ENCODE assay signal across 17 mouse cellular contexts in the genomic region with DNA sequence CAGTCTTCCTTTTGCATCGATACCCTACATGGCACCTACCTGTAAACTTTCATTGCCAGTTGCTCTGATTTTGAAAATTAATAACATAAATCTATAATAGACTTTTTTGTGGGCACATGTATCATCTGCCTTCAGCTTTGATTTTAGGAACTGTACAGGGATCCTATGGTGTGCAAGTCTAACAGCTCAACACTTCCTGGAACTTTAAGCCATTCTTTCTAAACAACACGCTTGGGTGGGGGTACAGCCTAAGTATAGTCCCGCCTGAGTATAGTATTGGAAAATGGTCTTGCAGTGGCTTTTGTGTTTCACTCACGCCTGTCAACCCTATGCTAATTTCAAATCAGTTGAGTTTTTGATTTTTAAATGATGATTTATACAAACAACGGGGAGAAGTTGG. TPM values are rescaled to one million over a fixed set of nuclear protein-coding genes. Genes with fewer than 3 reads are reported as not detected.
A peak's percentile ranks its signal among the peaks of the same experiment; 100 is the strongest.
DNase-seq lines count a peak whose midpoint lies in the region; ATAC-seq and TF ChIP-seq lines count a peak whose summit lies in the region.
"Had no signal": no experiment of that assay in that cellular context is flagged by ENCODE, and none has a peak within 500 bp of the region (broad histone marks: within the 10 kb centered on the region; RNA-seq: fewer than 3 reads in every experiment).

No protein-coding gene starts in this region.

- 91% methylated on average over 5 of the region's 5 CpGs for WGBS in neural tube, embryonic 12.5 days
- WGBS in forebrain, postnatal 0 days, result 74% methylated on average over 5 of the region's 5 CpGs
- WGBS in midbrain, embryonic 12.5 days, result 80% methylated on average over 5 of the region's 5 CpGs

- ATAC-seq in neural tube, embryonic 12.5 days (ENCODE audit: low FRiP score, low read depth), result no peak
- no peak for ATAC-seq in forebrain, postnatal 0 days
- no peak for ATAC-seq in midbrain, embryonic 12.5 days (ENCODE audit: low FRiP score, low read depth)

- H3K4me1 ChIP-seq in neural tube, embryonic 12.5 days, result peaks cover 22% of the 10 kb centered on the region
- H3K4me1 ChIP-seq in forebrain, postnatal 0 days (ENCODE audit: insufficient read depth), result peaks cover 35% of the 10 kb centered on the region
- peaks cover 52% of the 10 kb centered on the region for H3K4me1 ChIP-seq in midbrain, embryonic 12.5 days

- peak overlapping the region; percentile 61 for H3K4me2 ChIP-seq in neural tube, embryonic 12.5 days (replicated peaks)
- peak overlapping the region; percentile 76 for H3K4me2 ChIP-seq in forebrain, postnatal 0 days (ENCODE audit: low read depth)
- peak overlapping the region; percentile 70 for H3K4me2 ChIP-seq in midbrain, embryonic 12.5 days (replicated peaks)
- H3K4me2 ChIP-seq: heart, embryonic 12.5 days had no signal

- H3K27me3 ChIP-seq in neural tube, embryonic 12.5 days (replicated peaks), result no peaks in the 10 kb centered on the region
- no peaks in the 10 kb centered on the region for H3K27me3 ChIP-seq in forebrain, postnatal 0 days (ENCODE audit: insufficient read depth, low read length)
- no peaks in the 10 kb centered on the region for H3K27me3 ChIP-seq in midbrain, embryonic 12.5 days

- no peak overlapping the region for H3K27ac ChIP-seq in neural tube, embryonic 12.5 days
- no peak overlapping the region for H3K27ac ChIP-seq in forebrain, postnatal 0 days (ENCODE audit: low read depth, low read length)
- no peak overlapping the region for H3K27ac ChIP-seq in midbrain, embryonic 12.5 days (replicated peaks)
- H3K27ac ChIP-seq: embryonic facial prominence, embryonic 13.5 days had no signal

- TF ChIP-seq CTCF in forebrain, postnatal 0 days (IDR thresholded peaks at IDR 0.05; ENCODE audit: low read depth), result no peak

- no peak for DNase-seq in neural tube, embryonic 10.5 days (ENCODE audit: extremely low spot score, low spot score)
- no peak for DNase-seq in forebrain, postnatal 0 days
- DNase-seq in yolk sac, embryonic 10.5 days (ENCODE audit: low spot score), result no peak
- no peak for DNase-seq in retina, embryonic 14.5 days (ENCODE audit: low spot score)
- DNase-seq in urinary bladder, adult 18-20 months (ENCODE audit: low spot score in 2 of 2), result no peak
- DNase-seq in lung, adult 18-20 months, result no peak
- DNase-seq: adrenal gland, adult 8-10 months; cerebellum, adult 11-12 months; cerebellum, postnatal 36 days; gastrocnemius, postnatal 25 days; heart, postnatal 36 days had no signal

- no peak overlapping the region for H3K9ac ChIP-seq in neural tube, embryonic 12.5 days
- peak overlapping the region; percentile 33; the same call in 1 of the 2 replicates for H3K9ac ChIP-seq in forebrain, postnatal 0 days
- H3K9ac ChIP-seq in midbrain, embryonic 12.5 days (replicated peaks), result no peak overlapping the region
- H3K9ac ChIP-seq: embryonic facial prominence, embryonic 13.5 days; heart, embryonic 12.5 days had no signal

- H3K36me3 ChIP-seq in neural tube, embryonic 12.5 days, result no peaks in the 10 kb centered on the region
- peaks cover under 1% of the 10 kb centered on the region for H3K36me3 ChIP-seq in forebrain, postnatal 0 days (ENCODE audit: insufficient read depth)
- H3K36me3 ChIP-seq in midbrain, embryonic 12.5 days, result peaks cover 8% of the 10 kb centered on the region
- H3K36me3 ChIP-seq: embryonic facial prominence, embryonic 13.5 days; G1E; heart, embryonic 12.5 days had no signal

- H3K4me3 ChIP-seq in neural tube, embryonic 12.5 days, result no peak overlapping the region
- H3K4me3 ChIP-seq in forebrain, postnatal 0 days (ENCODE audit: low read depth, low read length), result peak overlapping the region; percentile 68
- H3K4me3 ChIP-seq in midbrain, embryonic 12.5 days, result no peak overlapping the region
- H3K4me3 ChIP-seq: embryonic facial prominence, embryonic 13.5 days; heart, embryonic 12.5 days had no signal

- H3K9me3 ChIP-seq in neural tube, embryonic 12.5 days, result no peaks in the 10 kb centered on the region
- H3K9me3 ChIP-seq in forebrain, postnatal 0 days (ENCODE audit: low read length), result no peaks in the 10 kb centered on the region
- H3K9me3 ChIP-seq in midbrain, embryonic 12.5 days, result no peaks in the 10 kb centered on the region
- H3K9me3 ChIP-seq: embryonic facial prominence, embryonic 13.5 days; heart, embryonic 12.5 days had no signal

RNA-seq across cellular contexts. Expression of gene Slain1, which starts 2.5 kb away (rescaled TPM):
- polyA plus RNA-seq in neural tube, embryonic 12.5 days (2016; fragmentation: Nextera tagmentation; extraction: Ambion mirVana), result 20.1 and 22.5 TPM in 2 replicates
- 100 and 104 TPM in 2 replicates for total RNA-seq in forebrain, postnatal 0 days (2014; rRNA removed)
- 42.6 and 44.2 TPM in 2 replicates for polyA plus RNA-seq in forebrain, postnatal 0 days (2015; fragmentation: Nextera tagmentation; extraction: Ambion mirVana)
- polyA plus RNA-seq in midbrain, embryonic 12.5 days (2016; fragmentation: Nextera tagmentation; extraction: Ambion mirVana), result 22.9 and 28.2 TPM in 2 replicates
- total RNA-seq: gastrocnemius, postnatal 25 days had no signal
- polyA plus RNA-seq: C2C12, G1E had no signal
